Mouse (Mus musculus): Measurements from ENCODE around the gene Best2.
A peak's percentile ranks its signal among the peaks of the same experiment; 100 is the strongest.

The Best2 gene

DNA sequence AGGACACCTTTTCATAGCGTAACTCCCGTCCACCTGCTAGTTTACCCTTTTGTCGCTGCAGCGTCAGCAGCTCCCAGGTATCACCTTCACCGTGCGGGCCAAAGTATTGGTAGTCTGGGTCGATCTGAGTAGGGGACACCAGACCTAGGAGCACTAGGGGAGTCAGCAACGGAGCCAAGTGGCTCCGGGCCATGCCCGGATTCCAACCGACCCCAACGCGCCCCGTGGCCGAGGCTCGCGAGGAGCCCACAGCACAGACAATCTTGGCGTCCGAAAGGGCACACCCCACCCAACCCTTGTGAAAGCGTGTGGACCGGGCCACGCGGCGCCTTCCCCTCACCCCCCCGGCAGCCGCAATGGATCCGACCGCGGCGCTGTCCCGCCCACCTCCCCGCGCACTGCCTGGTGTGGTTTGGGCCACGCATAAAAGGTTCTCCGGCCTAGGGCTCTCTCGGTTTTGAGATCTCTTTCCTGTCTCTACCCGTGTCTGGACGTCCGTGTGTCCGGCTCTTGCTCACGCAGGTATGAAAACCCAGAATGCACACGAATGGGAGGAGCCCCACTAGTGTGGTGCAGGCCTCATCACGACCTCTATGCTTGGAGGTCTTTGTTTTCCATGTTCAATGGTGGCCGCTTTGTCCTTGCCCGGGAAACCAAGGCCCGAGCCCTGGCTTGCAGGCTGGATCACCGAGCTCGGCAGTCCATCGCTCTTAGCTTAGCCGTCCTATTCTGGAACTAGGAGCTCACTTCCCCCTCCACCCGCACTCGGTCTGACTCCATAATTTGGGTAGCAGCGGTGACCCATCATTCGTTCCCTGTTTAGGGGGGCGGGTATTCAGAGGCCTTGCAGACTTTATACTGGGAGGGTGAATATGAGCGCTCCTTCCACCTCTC is 44.8 kb downstream of the Best2 start, which contains the start of the genes Gm49661, Prdx2 and Rnaseh2a:
Gm49661 (minus strand) TSS at position 193 of the 894 bp plus-strand sequence.
Prdx2 (plus strand) TSS at position 347 of the 894 bp plus-strand sequence.
Rnaseh2a (minus strand) TSS at position 527 of the 894 bp plus-strand sequence.
- DNase-seq (ENCODE audit: inconsistent age in 2 of 2, low spot score in 1 of 2) = peak; percentile 83 to 95

DNA sequence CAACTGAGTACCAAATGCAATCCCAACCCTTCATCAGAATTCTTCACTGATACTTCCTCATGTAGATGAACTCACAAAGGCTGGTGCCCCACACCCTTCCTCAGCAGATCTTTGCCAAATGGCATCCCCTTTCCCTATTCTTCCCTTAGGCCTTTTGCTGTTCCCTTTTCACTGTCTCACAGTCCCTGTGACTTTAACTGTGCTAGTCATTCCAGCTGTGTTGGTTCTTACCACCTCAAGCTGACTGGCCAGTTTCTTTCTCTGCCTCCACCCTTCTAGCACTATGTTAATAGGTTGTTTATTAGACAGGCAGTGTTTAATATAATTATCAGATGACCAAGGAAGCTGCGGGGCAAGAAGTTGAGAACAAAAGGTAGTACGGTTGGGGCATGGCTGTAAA is 45.7 kb downstream of the Best2 start:
- DNase-seq (ENCODE audit: inconsistent age in 2 of 2, low spot score in 1 of 2) = no peak

DNA sequence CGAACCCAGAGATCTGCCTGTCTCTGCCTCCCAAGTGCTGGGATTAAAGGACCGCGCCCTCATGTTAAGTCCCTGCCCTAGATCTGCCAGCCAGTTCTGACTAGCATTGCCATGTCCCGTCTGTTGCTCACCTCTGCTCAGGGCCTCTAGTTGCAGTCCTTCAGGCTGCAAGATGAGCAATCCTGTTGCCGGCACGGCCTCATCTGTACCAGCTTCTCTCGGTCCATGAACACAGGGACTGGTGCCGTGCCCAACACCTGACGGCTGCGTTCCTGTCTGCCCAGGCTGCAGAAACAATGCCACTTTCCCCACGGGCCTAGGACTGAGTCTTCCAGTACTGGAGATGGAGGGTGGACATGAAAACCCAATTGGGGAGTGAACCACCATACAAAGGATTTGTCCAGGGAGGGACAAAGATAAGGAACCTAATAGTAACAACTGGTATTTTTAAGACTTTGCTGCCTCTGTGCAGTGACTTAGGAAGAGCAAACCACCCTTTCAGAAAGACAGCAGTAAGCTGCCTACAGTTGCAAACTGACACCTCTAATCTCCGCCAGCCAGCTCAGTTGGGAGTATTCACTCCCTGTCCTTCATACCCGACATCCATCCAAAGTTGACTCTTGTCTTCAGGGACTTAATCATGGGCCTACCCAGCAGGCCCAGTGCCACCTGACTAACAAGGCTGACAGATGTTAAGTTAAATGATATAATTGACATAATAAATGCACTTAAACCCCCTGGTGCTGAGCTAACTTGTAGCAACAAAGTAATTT is 46.6 kb downstream of the Best2 start:
- DNase-seq (ENCODE audit: inconsistent age in 2 of 2, low spot score in 1 of 2) = peak; percentile 38 to 76

DNA sequence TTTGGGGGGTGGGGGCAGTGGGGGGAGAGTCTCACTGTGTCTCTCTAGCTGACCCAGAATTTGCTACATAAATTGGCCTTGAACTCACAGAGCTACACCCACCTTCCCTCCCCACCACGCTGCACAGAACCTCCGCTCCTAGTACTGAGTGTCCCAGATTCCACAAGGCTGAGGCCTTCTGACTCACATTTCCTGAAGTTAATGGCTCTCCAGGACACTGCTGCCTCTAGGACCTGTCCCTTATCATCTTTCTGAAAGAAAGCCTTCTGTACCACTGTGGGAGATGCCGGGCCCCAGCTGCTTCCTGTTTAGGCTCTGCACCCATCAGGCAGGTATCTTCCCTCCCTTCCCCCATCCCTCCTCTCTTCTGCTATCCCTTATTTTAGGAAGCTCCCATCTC is 47.7 kb downstream of the Best2 start:
- peak; percentile 80 to 88 for DNase-seq (ENCODE audit: inconsistent age in 2 of 2, low spot score in 1 of 2)

DNA sequence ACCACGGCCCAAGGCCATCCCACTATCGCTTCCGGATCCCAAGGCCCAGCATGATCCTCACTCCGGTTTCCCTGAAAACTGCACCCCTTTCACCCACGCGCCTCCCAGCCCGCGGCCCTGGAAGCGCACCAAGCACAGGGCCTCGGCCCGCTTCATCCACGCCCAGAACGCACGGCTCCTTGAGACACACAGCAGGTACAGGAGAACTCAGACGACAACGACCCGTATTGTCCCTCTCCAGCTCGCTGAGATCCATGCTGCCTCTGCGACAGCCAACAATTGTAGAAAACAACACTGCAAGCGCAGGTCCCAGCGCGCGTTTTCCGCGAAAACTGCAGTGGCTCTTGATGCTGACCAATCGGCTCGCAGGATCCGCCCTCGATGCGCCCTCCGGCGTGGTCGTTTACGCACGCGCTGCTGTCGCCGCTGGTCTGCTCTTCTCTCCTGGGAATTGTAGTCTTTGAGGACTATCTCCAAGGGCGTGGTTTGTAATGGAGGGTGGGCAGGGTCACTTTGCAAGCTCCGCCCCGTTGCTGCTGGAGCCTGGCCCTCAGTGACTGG is 48.5 kb downstream of the Best2 start:
- peak; percentile 96 to 98 for DNase-seq (ENCODE audit: inconsistent age in 2 of 2, low spot score in 1 of 2)

DNA sequence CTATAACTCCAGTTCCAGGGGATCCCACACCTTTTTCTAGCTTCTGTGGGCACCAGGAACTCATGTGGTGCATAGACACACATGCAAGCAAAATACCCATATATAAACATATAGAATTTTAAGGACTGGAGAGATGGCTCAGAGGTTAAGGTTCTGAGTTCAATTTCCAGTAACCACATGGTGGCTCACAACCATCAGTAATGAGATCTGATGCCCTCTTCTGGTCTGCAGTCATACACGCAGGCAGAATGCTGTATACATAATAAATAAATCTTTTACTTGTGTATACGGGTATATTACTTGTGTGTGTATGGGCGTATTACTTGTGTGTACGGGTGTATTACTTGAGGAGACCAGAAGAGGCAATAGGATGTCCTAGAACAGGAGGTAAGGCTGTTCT is 50.4 kb downstream of the Best2 start:
- peak in 1 of 2 experiments; percentile 21 for DNase-seq (ENCODE audit: inconsistent age in 2 of 2, low spot score in 1 of 2)

DNA sequence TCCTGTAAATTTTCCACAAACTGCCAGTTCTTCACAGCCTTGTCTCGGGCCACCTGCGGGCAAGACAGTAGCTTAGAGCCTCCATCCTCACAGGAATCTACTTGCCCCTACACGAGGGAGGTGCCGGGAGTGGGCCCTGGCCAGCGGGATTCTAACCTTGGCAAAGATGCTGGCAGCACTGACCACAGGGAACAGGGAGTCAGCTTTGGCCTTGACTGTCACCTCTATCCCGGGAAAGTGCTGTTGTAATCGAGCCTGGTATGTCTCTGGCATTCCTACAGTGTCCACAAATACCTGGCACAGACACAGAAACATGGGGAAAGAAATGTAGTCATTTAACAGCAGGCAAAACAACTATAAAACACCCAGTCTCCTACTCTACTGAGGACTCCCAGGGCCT is 54.5 kb downstream of the Best2 start:
- DNase-seq (ENCODE audit: inconsistent age in 2 of 2, low spot score in 1 of 2) = peak; percentile 86 to 89
